Mouse (Mus musculus): ENCODE data around the gene Emg1. TPM values are rescaled to one million over a fixed set of nuclear protein-coding genes. Genes with fewer than 3 reads are reported as not detected.
A peak's percentile ranks its signal among the peaks of the same experiment; 100 is the strongest.

Emg1 gene
- polyA plus RNA-seq, 2 experiments = 103 to 147 TPM

GRCm38 (mm10) chr6:124661156-124661806 is 50.7 kb downstream of the Emg1 start:
- Histone ChIP-seq H3K27me3 (ENCODE audit: control insufficient read depth, insufficient read depth, low read length) (no peaks in the 10 kb centered on the region), H3K27ac (no peak overlapping the region), H3K4me1 (replicated peaks; ENCODE audit: control insufficient read depth in 2 of 2, insufficient read depth in 2 of 2, low read length in 1 of 2) (peaks cover 11 to 15% of the 10 kb centered on the region in 2 experiments), H3K4me3 (ENCODE audit: insufficient read depth in 1 of 2, low read depth in 2 of 2, low read length in 2 of 2) (no peak overlapping the region), H3K9me3 (ENCODE audit: control insufficient read depth, low read length) (no peaks in the 10 kb centered on the region), H3K36me3 (replicated peaks; ENCODE audit: control insufficient read depth, insufficient read depth, low read depth) (peaks cover 4% of the 10 kb centered on the region), H3K4me2 (ENCODE audit: low read depth) (peak overlapping the region; percentile 80), H3K9ac (replicated peaks) (no peak overlapping the region)
- ATAC-seq (ENCODE audit: insufficient read depth) (no peak), DNase-seq (ENCODE audit: low read depth in 3 of 3, low spot score in 3 of 3) (no peak)
- no peak for TF ChIP-seq CTCF (IDR thresholded peaks at IDR 0.05; ENCODE audit: low read depth)
- no peak for TF ChIP-seq EP300 (IDR thresholded peaks at IDR 0.05; ENCODE audit: low read depth)
- WGBS (ENCODE audit: insufficient replicate concordance) = 80% methylated on average over 4 of the region's 4 CpGs

DNA sequence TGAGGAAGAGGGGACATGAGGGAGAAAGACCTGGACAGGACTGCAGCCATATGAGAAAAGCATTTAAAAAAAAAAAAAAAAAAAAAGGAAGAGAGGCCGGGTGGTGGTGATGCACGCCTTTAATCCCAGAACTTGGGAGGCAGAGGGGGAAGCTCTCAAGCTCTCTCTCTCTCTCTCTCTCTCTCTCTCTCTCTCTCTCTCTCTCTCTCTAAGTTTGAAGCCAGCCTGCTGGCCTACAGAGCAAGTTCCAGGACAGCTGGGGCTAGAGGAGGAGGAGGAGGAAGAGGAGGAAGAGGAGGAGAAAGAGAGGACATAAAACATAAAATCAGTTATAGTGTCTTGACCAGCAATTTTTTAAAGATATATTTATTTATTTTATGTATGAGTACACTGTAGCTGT is 53.9 kb downstream of the Emg1 start:
- ATAC-seq (ENCODE audit: insufficient read depth) = no peak
- Histone ChIP-seq H3K4me3 (ENCODE audit: insufficient read depth in 1 of 2, low read depth in 2 of 2, low read length in 2 of 2) (no peak overlapping the region), H3K4me1 (replicated peaks; ENCODE audit: control insufficient read depth in 2 of 2, insufficient read depth in 2 of 2, low read length in 1 of 2) (peaks cover 2 to 4% of the 10 kb centered on the region in 2 experiments; a peak in 1 of 4 replicates), H3K9me3 (ENCODE audit: control insufficient read depth, low read length) (no peaks in the 10 kb centered on the region), H3K27ac (no peak overlapping the region), H3K27me3 (ENCODE audit: control insufficient read depth, insufficient read depth, low read length) (no peaks in the 10 kb centered on the region), H3K9ac (replicated peaks) (no peak overlapping the region), H3K36me3 (replicated peaks; ENCODE audit: control insufficient read depth, insufficient read depth, low read depth) (no peaks in the 10 kb centered on the region), H3K4me2 (ENCODE audit: low read depth) (no peak overlapping the region)
- 35% methylated on average over 2 of the region's 2 CpGs for WGBS (ENCODE audit: insufficient replicate concordance)
- TF ChIP-seq EP300 (IDR thresholded peaks at IDR 0.05; ENCODE audit: low read depth) = no peak
- no peak for TF ChIP-seq CTCF (IDR thresholded peaks at IDR 0.05; ENCODE audit: low read depth)
- DNase-seq (ENCODE audit: low read depth in 3 of 3, low spot score in 3 of 3) = no peak

GRCm38 (mm10) chr6:124655893-124656292 is 56.1 kb downstream of the Emg1 start:
- WGBS (ENCODE audit: insufficient replicate concordance) = 44% methylated on average over 6 of the region's 6 CpGs

More at GRCm38 (mm10) chr6:124655893-124656292, 56.1 kb downstream of the Emg1 start:
- no peak for ATAC-seq (ENCODE audit: insufficient read depth)
- Histone ChIP-seq H3K36me3 (replicated peaks; ENCODE audit: control insufficient read depth, insufficient read depth, low read depth) (no peaks in the 10 kb centered on the region), H3K4me1 (replicated peaks; ENCODE audit: control insufficient read depth in 2 of 2, insufficient read depth in 2 of 2, low read length in 1 of 2) (no peaks in the 10 kb centered on the region; a peak in 1 of 4 replicates), H3K27ac (no peak overlapping the region), H3K4me3 (ENCODE audit: insufficient read depth in 1 of 2, low read depth in 2 of 2, low read length in 2 of 2) (no peak overlapping the region), H3K27me3 (ENCODE audit: control insufficient read depth, insufficient read depth, low read length) (no peaks in the 10 kb centered on the region), H3K9ac (replicated peaks) (no peak overlapping the region), H3K4me2 (ENCODE audit: low read depth) (no peak overlapping the region), H3K9me3 (ENCODE audit: control insufficient read depth, low read length) (no peaks in the 10 kb centered on the region)
- DNase-seq (ENCODE audit: low read depth in 3 of 3, low spot score in 3 of 3) = no peak
- TF ChIP-seq CTCF (IDR thresholded peaks at IDR 0.05; ENCODE audit: low read depth) (no peak), EP300 (IDR thresholded peaks at IDR 0.05; ENCODE audit: low read depth) (no peak)

MicroRNAs encoded within 50 kb of the gene (microRNA counts, 519-probe panel; counts per million panel counts)
- microRNA mmu-miR-141 = 69.9 counts per million
- 69.9 counts per million for microRNA mmu-miR-200c

Small RNA genes lying within 50 kb of the gene (microRNA-seq; reads per million reads assigned to microRNA genes)
- gene Mir141 (75.7 reads per million, percentile 44 among the genes with 10 or more reads in this experiment), gene Mir200c (518 reads per million, percentile 66 among the genes with 10 or more reads in this experiment)

Other genes starting within 250 kb of the Emg1 start
- gene Clstn3, start 247.4 kb downstream of the Emg1 start, polyA plus RNA-seq (2012; rRNA removed) = 2.5 and 3.0 TPM in 2 replicates
- gene Clstn3, start 247.4 kb downstream of the Emg1 start, polyA plus RNA-seq (2014; fragmentation: Nextera tagmentation; extraction: Ambion mirVana) = 1.7 and 2.4 TPM in 2 replicates
- 3.8 and 3.9 TPM in 2 replicates for gene C1rl, start 219.1 kb downstream of the Emg1 start, polyA plus RNA-seq (2012; rRNA removed)
- 7.3 and 7.6 TPM in 2 replicates for gene C1rl, start 219.1 kb downstream of the Emg1 start, polyA plus RNA-seq (2014; fragmentation: Nextera tagmentation; extraction: Ambion mirVana)
- gene C1ra, start 199.8 kb downstream of the Emg1 start, polyA plus RNA-seq (2012; rRNA removed) = 4.8 and 7.8 TPM in 2 replicates
- 8.6 and 10.7 TPM in 2 replicates for gene C1ra, start 199.8 kb downstream of the Emg1 start, polyA plus RNA-seq (2014; fragmentation: Nextera tagmentation; extraction: Ambion mirVana)
- 36.1 and 40.9 TPM in 2 replicates for gene C1s1, start 169.8 kb downstream of the Emg1 start, polyA plus RNA-seq (2012; rRNA removed)
- gene C1s1, start 169.8 kb downstream of the Emg1 start, polyA plus RNA-seq (2014; fragmentation: Nextera tagmentation; extraction: Ambion mirVana) = 23.9 and 26.4 TPM in 2 replicates
- not detected in 2 replicates for gene C1rb, start 141.9 kb downstream of the Emg1 start, polyA plus RNA-seq (2012; rRNA removed)
- not detected in 2 replicates for gene C1rb, start 141.9 kb downstream of the Emg1 start, polyA plus RNA-seq (2014; fragmentation: Nextera tagmentation; extraction: Ambion mirVana)
- gene C1s2, start 76.1 kb downstream of the Emg1 start, polyA plus RNA-seq (2012; rRNA removed) = 0.01 TPM in 1 of 2 replicates, not detected in the other
- gene C1s2, start 76.1 kb downstream of the Emg1 start, polyA plus RNA-seq (2014; fragmentation: Nextera tagmentation; extraction: Ambion mirVana) = not detected in 2 replicates
- gene Lpcat3, start 49.2 kb downstream of the Emg1 start, polyA plus RNA-seq (2012; rRNA removed) = 61.4 and 65.7 TPM in 2 replicates
- 64.2 and 67.0 TPM in 2 replicates for gene Lpcat3, start 49.2 kb downstream of the Emg1 start, polyA plus RNA-seq (2014; fragmentation: Nextera tagmentation; extraction: Ambion mirVana)
- 101 and 124 TPM in 2 replicates for gene Phb2, start 158 bp upstream of the Emg1 start, polyA plus RNA-seq (2012; rRNA removed)
- gene Phb2, start 158 bp upstream of the Emg1 start, polyA plus RNA-seq (2014; fragmentation: Nextera tagmentation; extraction: Ambion mirVana) = 210 and 240 TPM in 2 replicates
- gene Ptpn6, start 26.5 kb upstream of the Emg1 start, polyA plus RNA-seq (2012; rRNA removed) = 14.3 and 17.9 TPM in 2 replicates
- gene Ptpn6, start 26.5 kb upstream of the Emg1 start, polyA plus RNA-seq (2014; fragmentation: Nextera tagmentation; extraction: Ambion mirVana) = 26.6 and 28.4 TPM in 2 replicates
- 27.9 and 50.2 TPM in 2 replicates for gene Grcc10, start 29.2 kb upstream of the Emg1 start, polyA plus RNA-seq (2012; rRNA removed)
- gene Grcc10, start 29.2 kb upstream of the Emg1 start, polyA plus RNA-seq (2014; fragmentation: Nextera tagmentation; extraction: Ambion mirVana) = 74.0 and 80.0 TPM in 2 replicates
- gene Gm45234, start 43.8 kb upstream of the Emg1 start, polyA plus RNA-seq (2012; rRNA removed) = 0.37 TPM in 1 of 2 replicates, not detected in the other
- gene Gm45234, start 43.8 kb upstream of the Emg1 start, polyA plus RNA-seq (2014; fragmentation: Nextera tagmentation; extraction: Ambion mirVana) = not detected in 2 replicates
- gene Atn1, start 44.3 kb upstream of the Emg1 start, polyA plus RNA-seq (2012; rRNA removed) = 2.5 and 2.8 TPM in 2 replicates
- gene Atn1, start 44.3 kb upstream of the Emg1 start, polyA plus RNA-seq (2014; fragmentation: Nextera tagmentation; extraction: Ambion mirVana) = 0.58 and 1.5 TPM in 2 replicates
- 0.47 and 0.50 TPM in 2 replicates for gene Eno2, start 57.5 kb upstream of the Emg1 start, polyA plus RNA-seq (2012; rRNA removed)
- 0.09 TPM in 1 of 2 replicates, not detected in the other for gene Eno2, start 57.5 kb upstream of the Emg1 start, polyA plus RNA-seq (2014; fragmentation: Nextera tagmentation; extraction: Ambion mirVana)
- 0.09 TPM in 1 of 2 replicates, not detected in the other for gene Lrrc23, start 67.5 kb upstream of the Emg1 start, polyA plus RNA-seq (2012; rRNA removed)
- not detected in 2 replicates for gene Lrrc23, start 67.5 kb upstream of the Emg1 start, polyA plus RNA-seq (2014; fragmentation: Nextera tagmentation; extraction: Ambion mirVana)
- gene Spsb2, start 96.5 kb upstream of the Emg1 start, polyA plus RNA-seq (2012; rRNA removed) = 4.1 and 5.0 TPM in 2 replicates
- 4.7 and 5.0 TPM in 2 replicates for gene Spsb2, start 96.5 kb upstream of the Emg1 start, polyA plus RNA-seq (2014; fragmentation: Nextera tagmentation; extraction: Ambion mirVana)
- gene Tpi1, start 102.1 kb upstream of the Emg1 start, polyA plus RNA-seq (2012; rRNA removed) = 266 and 292 TPM in 2 replicates
- 418 and 420 TPM in 2 replicates for gene Tpi1, start 102.1 kb upstream of the Emg1 start, polyA plus RNA-seq (2014; fragmentation: Nextera tagmentation; extraction: Ambion mirVana)
- 24.4 and 27.6 TPM in 2 replicates for gene Usp5, start 117.3 kb upstream of the Emg1 start, polyA plus RNA-seq (2012; rRNA removed)
- 38.0 and 42.5 TPM in 2 replicates for gene Usp5, start 117.3 kb upstream of the Emg1 start, polyA plus RNA-seq (2014; fragmentation: Nextera tagmentation; extraction: Ambion mirVana)
- gene Cdca3, start 117.4 kb upstream of the Emg1 start, polyA plus RNA-seq (2012; rRNA removed) = 147 and 165 TPM in 2 replicates
- gene Cdca3, start 117.4 kb upstream of the Emg1 start, polyA plus RNA-seq (2014; fragmentation: Nextera tagmentation; extraction: Ambion mirVana) = 205 and 206 TPM in 2 replicates
- 0.03 and 0.06 TPM in 2 replicates for gene Gnb3, start 128.1 kb upstream of the Emg1 start, polyA plus RNA-seq (2012; rRNA removed)
- gene Gnb3, start 128.1 kb upstream of the Emg1 start, polyA plus RNA-seq (2014; fragmentation: Nextera tagmentation; extraction: Ambion mirVana) = 0.23 TPM in 1 of 2 replicates, not detected in the other
- 3.2 and 3.5 TPM in 2 replicates for gene P3h3, start 145.6 kb upstream of the Emg1 start, polyA plus RNA-seq (2012; rRNA removed)
- 0.83 and 0.88 TPM in 2 replicates for gene P3h3, start 145.6 kb upstream of the Emg1 start, polyA plus RNA-seq (2014; fragmentation: Nextera tagmentation; extraction: Ambion mirVana)
- 0.03 and 0.18 TPM in 2 replicates for gene Gpr162, start 151.8 kb upstream of the Emg1 start, polyA plus RNA-seq (2012; rRNA removed)
- gene Gpr162, start 151.8 kb upstream of the Emg1 start, polyA plus RNA-seq (2014; fragmentation: Nextera tagmentation; extraction: Ambion mirVana) = not detected in 2 replicates
- gene Cd4, start 176.0 kb upstream of the Emg1 start, polyA plus RNA-seq (2012; rRNA removed) = 0.07 and 0.10 TPM in 2 replicates
- gene Cd4, start 176.0 kb upstream of the Emg1 start, polyA plus RNA-seq (2014; fragmentation: Nextera tagmentation; extraction: Ambion mirVana) = 0.03 TPM in 1 of 2 replicates, not detected in the other
- 0.10 and 0.11 TPM in 2 replicates for gene Lag3, start 199.5 kb upstream of the Emg1 start, polyA plus RNA-seq (2012; rRNA removed)
- gene Lag3, start 199.5 kb upstream of the Emg1 start, polyA plus RNA-seq (2014; fragmentation: Nextera tagmentation; extraction: Ambion mirVana) = 0.17 TPM in 1 of 2 replicates, not detected in the other
- gene Ptms, start 207.9 kb upstream of the Emg1 start, polyA plus RNA-seq (2012; rRNA removed) = 109 and 131 TPM in 2 replicates
- gene Ptms, start 207.9 kb upstream of the Emg1 start, polyA plus RNA-seq (2014; fragmentation: Nextera tagmentation; extraction: Ambion mirVana) = 29.7 and 39.7 TPM in 2 replicates
- 85.0 and 96.5 TPM in 2 replicates for gene Mlf2, start 219.2 kb upstream of the Emg1 start, polyA plus RNA-seq (2012; rRNA removed)
- 98.1 and 116 TPM in 2 replicates for gene Mlf2, start 219.2 kb upstream of the Emg1 start, polyA plus RNA-seq (2014; fragmentation: Nextera tagmentation; extraction: Ambion mirVana)

Measured in liver, embryonic 14.5 days (tissue).